Mouse (Mus musculus) hindbrain, postnatal 0 days (tissue): ENCODE data around the gene Fam20c. TPM values are rescaled to one million over a fixed set of nuclear protein-coding genes. Genes with fewer than 3 reads are reported as not detected.

Source experiments
- ATAC-seq: fragments of 200-750 bp; cut with Nextera tagmentation; 2 replicates; pipeline ENCODE4 v1.8.0; 2017; ENCODE audit warnings: mild to moderate bottlenecking, moderate TSS enrichment, moderate library complexity
- DNase-seq: peaks from one replicate; pipeline ENCODE4 v3.0.0-alpha.2; 2015; ENCODE audit warnings: low spot score
- H3K27ac ChIP-seq: fragments of 300-500 bp; sonication (generic); 2 replicates; pipeline ENCODE4 v1.5.1; 2014; ENCODE audit warnings: mild to moderate bottlenecking
- H3K27me3 ChIP-seq: fragments of 300-500 bp; sonication (generic); 2 replicates; pipeline ENCODE4 v1.6.1; 2014; ENCODE audit warnings: low read length, mixed read lengths; ENCODE audit not compliant: insufficient read depth
- H3K36me3 ChIP-seq: fragments of 300-500 bp; sonication (generic); 2 replicates; pipeline ENCODE4 v1.6.1; 2014; ENCODE audit warnings: low read length, mixed read lengths; ENCODE audit not compliant: insufficient read depth
- H3K4me1 ChIP-seq: fragments of 300-500 bp; sonication (generic); 2 replicates; pipeline ENCODE4 v1.6.1; 2014; ENCODE audit warnings: antibody characterized with exemption, low read length, mixed read lengths; ENCODE audit not compliant: insufficient read depth
- H3K4me2 ChIP-seq: fragments of 300-500 bp; sonication (generic); 2 replicates; pipeline ENCODE4 v1.6.1; 2014; ENCODE audit warnings: low read depth, mild to moderate bottlenecking, low read length, moderate library complexity, mixed read lengths
- H3K4me3 ChIP-seq: fragments of 300-500 bp; sonication (generic); 2 replicates; pipeline ENCODE4 v1.5.1; 2014; ENCODE audit warnings: low read length
- H3K9ac ChIP-seq: fragments of 300-500 bp; sonication (generic); replicated peaks from 2 replicates; pipeline ENCODE4 v1.6.1; 2014; ENCODE audit warnings: mild to moderate bottlenecking, low read length, moderate library complexity, mixed read lengths
- H3K9me3 ChIP-seq: fragments of 300-500 bp; sonication (generic); 2 replicates; pipeline ENCODE4 v1.6.1; 2016; ENCODE audit warnings: low read length, mixed read lengths
- CTCF ChIP-seq: IDR thresholded peaks from 2 replicates; pipeline ENCODE4 v1.5.1; 2016; ENCODE audit warnings: antibody characterized with exemption, control low read depth, low read depth
- WGBS: fragments of 180-500 bp; shearing (Covaris S2); extraction: QIAGEN DNeasy Blood & Tissue Kit; methylation state at CpG from one replicate; pipeline ENCODE4 v1.1.7; 2014; 5-methylcytosine and 5-hydroxymethylcytosine counted together
- polyA plus RNA-seq: library from polyadenylated mRNA; unstranded; fragments of >200 nt; fragmentation: Nextera tagmentation; extraction: Ambion mirVana; gene quantifications from 2 replicates; pipeline ENCODE4 v1.2.1, GENCODE M21; 2015
- total RNA-seq: library from RNA; depleted of rRNA; stranded (reverse); fragments of >200 nt; gene quantifications from 2 replicates; pipeline ENCODE4 v1.2.3, GENCODE M21; 2014

Gene Fam20c
- total and polyA plus RNA-seq, 2 experiments from 2014 or later = 53.9 to 96.4 TPM

- ATAC-seq = no peak
- H3K9me3 ChIP-seq = no peaks in the 10 kb centered on the region
- no peak overlapping the region for H3K9ac ChIP-seq
- H3K4me2 ChIP-seq = no peak overlapping the region
- no peak for DNase-seq
- no peaks in the 10 kb centered on the region for H3K27me3 ChIP-seq
- WGBS = 67% methylated on average over 7 of the region's 7 CpGs
- no peak overlapping the region for H3K4me3 ChIP-seq
- H3K4me1 ChIP-seq = no peaks in the 10 kb centered on the region
- TF ChIP-seq CTCF = no peak
- no peak overlapping the region for H3K27ac ChIP-seq
- H3K36me3 ChIP-seq = no peaks in the 10 kb centered on the region
These were observed 29.2 kb upstream of the Fam20c start for GRCm38 (mm10) chr5:138725151-138725550.

GRCm38 (mm10) chr5:138730863-138731262 is 23.5 kb upstream of the Fam20c start:
- ATAC-seq (no peak), DNase-seq (no peak)
- no peaks in the 10 kb centered on the region for H3K9me3 ChIP-seq
- H3K4me1 ChIP-seq = no peaks in the 10 kb centered on the region
- no peaks in the 10 kb centered on the region for H3K36me3 ChIP-seq
- H3K4me2 ChIP-seq = no peak overlapping the region
- H3K27me3 ChIP-seq = no peaks in the 10 kb centered on the region
- H3K9ac ChIP-seq = no peak overlapping the region
- TF ChIP-seq CTCF = no peak
- no peak overlapping the region for H3K27ac ChIP-seq
- 81% methylated on average over 5 of the region's 5 CpGs for WGBS
- no peak overlapping the region for H3K4me3 ChIP-seq

GRCm38 (mm10) chr5:138733317-138733899 is 20.9 kb upstream of the Fam20c start:
- ATAC-seq = no peak
- H3K9ac ChIP-seq = no peak overlapping the region
- H3K27ac ChIP-seq = no peak overlapping the region
- TF ChIP-seq CTCF = no peak
- DNase-seq = no peak
- no peaks in the 10 kb centered on the region for H3K36me3 ChIP-seq
- no peak overlapping the region for H3K4me2 ChIP-seq
- no peaks in the 10 kb centered on the region for H3K27me3 ChIP-seq
- H3K9me3 ChIP-seq = no peaks in the 10 kb centered on the region
- H3K4me3 ChIP-seq = no peak overlapping the region
- 86% methylated on average over 11 of the region's 11 CpGs for WGBS
- no peaks in the 10 kb centered on the region for H3K4me1 ChIP-seq

DNA sequence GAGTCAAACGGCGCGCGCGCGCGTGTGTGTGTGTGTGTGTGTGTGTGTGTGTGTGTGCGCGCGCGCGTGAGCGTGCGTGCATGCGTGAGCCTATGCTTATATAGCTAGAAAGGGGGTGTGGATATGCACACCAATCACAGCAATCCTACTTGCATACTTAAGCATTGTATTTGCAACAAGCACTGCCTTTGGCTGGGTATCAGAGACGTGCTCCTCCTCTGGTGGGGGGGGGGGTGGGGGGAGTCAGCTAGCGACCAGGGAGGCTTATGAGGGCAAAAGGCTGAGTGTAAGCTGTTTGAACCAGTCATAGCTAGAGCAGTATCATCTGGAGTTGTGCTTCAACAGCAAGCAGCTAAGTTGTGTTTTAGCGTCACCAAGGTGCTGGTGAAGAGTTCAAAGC is 20.3 kb upstream of the Fam20c start:
- H3K9ac ChIP-seq = no peak overlapping the region
- no peaks in the 10 kb centered on the region for H3K27me3 ChIP-seq
- ATAC-seq = no peak
- no peak overlapping the region for H3K27ac ChIP-seq
- H3K4me3 ChIP-seq = no peak overlapping the region
- WGBS = 86% methylated on average over 17 of the region's 18 CpGs
- H3K4me2 ChIP-seq = no peak overlapping the region
- H3K9me3 ChIP-seq = no peaks in the 10 kb centered on the region
- no peak for DNase-seq
- TF ChIP-seq CTCF = no peak
- H3K4me1 ChIP-seq = no peaks in the 10 kb centered on the region
- H3K36me3 ChIP-seq = no peaks in the 10 kb centered on the region

GRCm38 (mm10) chr5:138735201-138735757 is 19.0 kb upstream of the Fam20c start:
- WGBS = 63% methylated on average over 8 of the region's 8 CpGs
- no peaks in the 10 kb centered on the region for H3K4me1 ChIP-seq
- no peak for DNase-seq
- no peak overlapping the region for H3K4me3 ChIP-seq
- no peaks in the 10 kb centered on the region for H3K27me3 ChIP-seq
- H3K9me3 ChIP-seq = 0 out of 2 replicates have a peak, but pooled peaks cover 2% of the 10 kb centered on the region
- no peak for TF ChIP-seq CTCF
- no peak overlapping the region for H3K9ac ChIP-seq
- no peak overlapping the region for H3K4me2 ChIP-seq
- no peak for ATAC-seq
- H3K27ac ChIP-seq = no peak overlapping the region; the same call in 1 of the 2 replicates
- H3K36me3 ChIP-seq = no peaks in the 10 kb centered on the region

GRCm38 (mm10) chr5:138740150-138740549 is 14.2 kb upstream of the Fam20c start:
- no peak overlapping the region for H3K4me2 ChIP-seq
- no peak overlapping the region for H3K27ac ChIP-seq
- no peaks in the 10 kb centered on the region for H3K27me3 ChIP-seq
- ATAC-seq = no peak
- WGBS = 68% methylated on average over 3 of the region's 3 CpGs
- DNase-seq = no peak
- no peaks in the 10 kb centered on the region for H3K4me1 ChIP-seq
- H3K9me3 ChIP-seq = 0 out of 2 replicates have a peak, but pooled peaks cover 2% of the 10 kb centered on the region
- no peaks in the 10 kb centered on the region for H3K36me3 ChIP-seq
- H3K4me3 ChIP-seq = no peak overlapping the region
- H3K9ac ChIP-seq = no peak overlapping the region
- TF ChIP-seq CTCF = no peak

DNA sequence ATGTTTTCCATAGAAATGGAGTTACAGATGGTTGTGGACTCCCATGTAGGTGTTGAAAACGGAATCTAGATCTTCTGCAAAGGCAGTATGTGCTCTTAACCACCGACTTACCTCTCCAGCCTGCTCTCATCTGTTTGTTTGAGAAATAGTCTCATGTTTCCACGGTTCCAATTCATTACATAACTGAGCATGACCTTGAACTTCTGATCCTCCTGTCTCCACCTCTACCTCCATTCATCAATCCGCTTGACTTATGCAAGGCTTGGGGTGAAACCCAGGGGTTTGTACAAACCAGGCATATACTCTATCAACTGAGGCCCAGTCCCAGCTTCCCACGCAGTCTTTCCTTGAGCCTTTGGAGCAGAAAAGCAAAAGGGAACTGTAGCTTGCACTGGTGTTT is 12.8 kb upstream of the Fam20c start:
- no peak overlapping the region for H3K4me2 ChIP-seq
- no peaks in the 10 kb centered on the region for H3K36me3 ChIP-seq
- H3K9ac ChIP-seq = no peak overlapping the region
- 81% methylated on average over 5 of the region's 5 CpGs for WGBS
- ATAC-seq (no peak), DNase-seq (no peak)
- no peak overlapping the region for H3K4me3 ChIP-seq
- no peaks in the 10 kb centered on the region for H3K27me3 ChIP-seq
- TF ChIP-seq CTCF = no peak
- H3K27ac ChIP-seq = no peak overlapping the region
- H3K9me3 ChIP-seq = 0 out of 2 replicates have a peak, but pooled peaks cover 2% of the 10 kb centered on the region
- no peaks in the 10 kb centered on the region for H3K4me1 ChIP-seq
